Mouse (Mus musculus) heart, postnatal 36 days (tissue): Measurements from ENCODE around the gene Ppfibp1. TPM values are rescaled to one million over a fixed set of nuclear protein-coding genes. Genes with fewer than 3 reads are reported as not detected.

ENCODE experiments used
- DNase-seq, 2 experiments: peaks; one replicate each; pipeline ENCODE4 v3.0.0; 2021 to 2022
- intact Hi-C: fragments of 180-260 bp; cut with DNase I; formaldehyde crosslinking; loops from one replicate; pipeline ENCODE4 v1.15.1; 2025
- total RNA-seq, 2 experiments: library from RNA; stranded (reverse); gene quantifications; 2 replicates each; pipeline ENCODE4 v1.2.3; 2021

The Ppfibp1 gene
- total RNA-seq, 2 experiments from 2014 or later, result 111 to 115 TPM

- intact Hi-C loops, result no loop called here
- no peak for DNase-seq
Observed at GRCm38 (mm10) chr6:146979953-146980352, 91.7 kb downstream of the Ppfibp1 start.

DNA sequence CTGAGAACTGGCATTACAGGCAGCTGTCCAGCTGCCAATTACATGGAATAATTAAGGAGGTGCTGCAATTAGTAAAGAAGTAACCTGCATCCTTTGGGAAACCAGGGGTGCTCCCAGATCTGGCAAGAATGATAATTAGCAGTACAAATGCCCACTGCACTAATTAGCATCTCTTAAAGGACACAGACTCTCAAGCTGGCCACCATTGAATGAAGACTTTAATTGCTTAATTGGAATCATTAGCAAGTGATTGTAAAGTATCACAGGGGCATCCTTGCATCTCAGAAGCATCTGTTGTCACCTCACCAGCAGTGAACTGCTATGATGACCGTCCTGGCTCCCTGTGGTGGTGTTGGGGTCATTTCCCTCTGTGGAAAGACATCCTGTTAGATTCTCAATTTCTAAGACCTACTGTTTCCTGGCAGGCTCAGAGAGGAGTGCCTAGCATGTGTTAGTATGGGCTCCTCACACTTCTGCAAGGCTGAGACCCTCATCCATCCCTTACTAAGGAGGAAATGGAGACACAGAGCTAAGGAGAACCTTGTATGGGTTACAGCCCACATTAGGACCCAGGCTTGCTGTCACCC is 93.1 kb downstream of the Ppfibp1 start:
- DNase-seq, result no peak
- intact Hi-C loops, result no loop called here

GRCm38 (mm10) chr6:146984569-146984968 is 96.3 kb downstream of the Ppfibp1 start:
- intact Hi-C loops, result no loop called here
- DNase-seq, result no peak

DNA sequence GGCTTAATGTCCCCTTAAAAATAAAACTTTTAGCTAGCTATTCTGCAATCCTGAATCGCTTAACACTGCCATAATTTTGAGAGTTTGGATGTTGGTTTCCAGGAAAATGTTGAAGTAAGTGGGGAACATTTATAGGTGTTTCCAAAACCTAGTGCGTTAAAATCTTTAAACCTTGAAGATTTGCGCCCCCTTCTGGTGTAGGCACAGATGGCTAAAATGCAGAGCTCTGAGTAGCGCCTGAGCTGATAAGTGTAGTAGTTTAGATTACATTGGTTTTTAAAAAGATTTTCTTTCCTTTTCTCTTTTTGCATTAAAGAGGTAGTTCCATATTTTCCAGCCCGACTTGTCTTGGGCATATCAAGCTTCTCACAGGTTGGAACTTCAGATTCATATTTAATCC is 105.9 kb downstream of the Ppfibp1 start:
- DNase-seq, result peak; percentile 69 to 73
- intact Hi-C loops, result loop anchor here (1.0 to 2.0 kb wide), 3 partner anchors 29 to 169 kb away; no protein-coding TSS in a partner anchor

- intact Hi-C loops, result loop anchor here (2.0 kb wide), 2 partner anchors 31 to 171 kb away; no protein-coding TSS in a partner anchor
- no peak for DNase-seq
Observed at GRCm38 (mm10) chr6:146995391-146995790, 107.1 kb downstream of the Ppfibp1 start.

DNA sequence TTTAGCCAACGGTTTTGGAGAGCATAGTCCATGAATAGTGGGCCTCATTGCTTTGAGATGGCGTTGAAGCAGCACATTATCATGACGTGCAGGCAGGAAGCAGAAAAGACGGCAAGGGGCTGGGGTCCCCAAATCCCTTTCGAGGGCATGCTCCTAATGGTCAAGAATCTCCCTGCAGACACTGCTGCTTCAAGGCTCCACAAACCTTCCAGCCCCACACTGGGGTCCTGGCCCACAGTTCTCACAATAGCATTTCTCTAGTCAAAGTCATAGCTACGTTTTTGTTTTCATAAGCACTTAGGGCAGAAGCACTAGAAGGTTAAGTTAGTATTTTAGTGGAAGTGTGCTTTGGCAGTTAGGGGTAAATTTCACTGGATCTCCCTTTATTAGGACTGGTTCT is 107.6 kb downstream of the Ppfibp1 start:
- intact Hi-C loops, result loop anchor here (2.0 kb wide), 2 partner anchors 31 to 171 kb away; no protein-coding TSS in a partner anchor
- no peak for DNase-seq

- DNase-seq, result no peak
- intact Hi-C loops, result no loop called here
Observed at GRCm38 (mm10) chr6:146997006-146997405, 108.7 kb downstream of the Ppfibp1 start.

GRCm38 (mm10) chr6:146998710-146999109 is 110.4 kb downstream of the Ppfibp1 start:
- DNase-seq, result no peak
- intact Hi-C loops, result no loop called here

DNA sequence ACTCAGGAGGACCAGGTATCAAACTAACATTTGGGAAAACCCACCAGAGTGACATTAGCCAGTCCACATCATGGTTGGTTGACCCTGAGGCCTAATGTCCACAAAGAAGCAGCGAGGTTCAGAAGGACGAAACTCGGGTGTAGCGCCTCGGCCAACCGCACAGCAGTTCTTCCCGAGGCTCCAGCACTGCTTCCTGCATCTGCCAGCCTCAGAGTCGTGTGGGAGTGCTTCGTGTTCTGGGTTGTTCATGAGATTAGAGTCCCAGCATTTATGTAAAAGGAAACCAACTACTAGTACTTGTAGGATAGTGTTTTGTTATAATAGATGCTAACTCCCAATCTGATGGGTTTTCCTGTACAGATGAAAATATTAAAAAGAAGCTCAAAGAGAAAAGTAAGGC is 111.0 kb downstream of the Ppfibp1 start:
- DNase-seq, result no peak
- intact Hi-C loops, result no loop called here

DNA sequence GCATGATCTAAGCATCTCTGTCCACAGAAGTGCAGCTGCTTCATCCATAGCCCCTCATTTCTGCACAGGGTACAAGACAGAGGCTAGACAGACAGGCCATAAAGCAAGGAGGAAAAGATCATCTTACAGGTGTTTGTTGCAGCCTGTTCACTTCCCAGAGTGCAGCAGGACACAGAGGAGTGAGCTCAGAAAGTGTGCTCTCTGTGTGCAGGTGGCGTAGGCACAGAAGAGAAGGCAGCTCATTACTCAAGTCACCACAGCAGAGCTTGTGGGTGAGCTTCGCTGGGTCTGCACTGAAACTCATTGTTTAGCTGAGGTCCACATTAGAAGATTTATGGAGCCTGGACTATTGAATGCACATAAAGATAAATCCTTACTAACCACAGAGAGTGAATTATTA is 111.5 kb downstream of the Ppfibp1 start:
- DNase-seq, result no peak
- intact Hi-C loops, result loop anchor here (10.0 kb wide), 1 partner anchor 815 kb away; no protein-coding TSS in a partner anchor

GRCm38 (mm10) chr6:147008148-147008547 is 119.9 kb downstream of the Ppfibp1 start:
- intact Hi-C loops, result loop anchor here (2.0 to 10.0 kb wide), 4 partner anchors 85 to 944 kb away; no protein-coding TSS in a partner anchor
- peak; percentile 33 to 68 for DNase-seq

GRCm38 (mm10) chr6:147010358-147010757 is 122.1 kb downstream of the Ppfibp1 start:
- no peak for DNase-seq
- intact Hi-C loops, result no loop called here

- peak in 1 of 2 experiments; percentile 18 for DNase-seq
- intact Hi-C loops, result no loop called here
Observed at GRCm38 (mm10) chr6:147010811-147011520, 122.7 kb downstream of the Ppfibp1 start.

GRCm38 (mm10) chr6:147011555-147011954 is 123.3 kb downstream of the Ppfibp1 start:
- intact Hi-C loops, result no loop called here
- no peak for DNase-seq

- DNase-seq, result no peak
- intact Hi-C loops, result no loop called here
Observed at GRCm38 (mm10) chr6:147011977-147012376, 123.7 kb downstream of the Ppfibp1 start.

DNA sequence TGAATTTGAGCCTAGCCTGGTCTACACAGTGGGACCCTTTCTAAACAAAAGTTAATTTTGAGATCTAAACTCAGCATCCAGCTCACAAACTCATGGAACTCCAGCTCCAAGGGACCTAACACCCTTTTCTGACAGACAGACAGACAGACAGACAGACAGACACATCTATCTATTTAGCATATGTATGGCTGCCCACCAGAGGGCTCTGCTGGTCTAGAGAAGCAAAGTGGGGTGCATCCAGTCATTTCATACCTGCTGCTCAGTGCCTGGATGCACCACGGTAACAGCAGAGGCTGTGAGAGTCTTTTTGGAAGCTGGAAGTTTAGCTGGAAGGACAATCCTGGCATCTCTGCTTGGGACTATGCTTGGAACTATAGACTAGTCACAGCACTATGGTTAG is 125.3 kb downstream of the Ppfibp1 start:
- DNase-seq, result no peak
- intact Hi-C loops, result no loop called here

GRCm38 (mm10) chr6:147017906-147018305 is 129.6 kb downstream of the Ppfibp1 start:
- no peak for DNase-seq
- intact Hi-C loops, result no loop called here

DNA sequence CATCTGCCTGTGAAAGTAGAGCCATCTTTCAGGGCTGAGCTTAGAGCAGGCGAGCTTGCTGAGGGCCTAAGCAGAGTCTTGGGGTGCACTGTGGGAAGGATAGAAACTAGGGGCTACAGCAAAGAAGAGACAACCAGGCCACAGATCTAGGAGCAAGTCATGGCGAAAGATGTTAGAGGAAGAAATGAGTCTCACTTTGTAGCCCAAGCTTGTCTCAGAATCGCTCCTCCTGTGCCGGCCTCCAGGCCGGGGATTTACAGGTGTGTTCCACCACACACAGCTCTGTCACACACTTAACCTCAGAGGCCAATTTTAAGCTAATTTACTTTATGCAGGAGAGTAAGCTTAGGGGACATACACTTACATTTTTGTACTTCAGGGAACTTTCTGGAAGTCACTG is 130.1 kb downstream of the Ppfibp1 start:
- no peak for DNase-seq

DNA sequence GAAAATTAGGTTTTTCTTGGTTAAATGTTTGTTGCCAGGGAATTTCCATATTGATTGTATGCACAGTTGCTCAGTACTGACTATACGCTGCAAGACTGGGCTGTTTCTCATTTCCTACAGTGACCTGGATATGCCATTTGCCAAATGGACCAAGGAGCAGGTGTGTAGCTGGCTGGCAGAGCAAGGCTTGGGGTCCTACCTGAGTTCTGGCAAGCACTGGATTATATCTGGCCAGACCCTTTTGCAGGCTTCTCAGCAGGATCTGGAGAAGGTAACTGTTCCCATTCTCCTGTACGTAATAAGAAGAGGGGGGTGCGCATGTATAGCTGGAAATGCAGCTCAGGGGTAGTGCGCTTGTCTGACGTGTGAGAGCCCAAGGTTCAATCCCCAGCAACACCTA is 132.9 kb downstream of the Ppfibp1 start:
- DNase-seq, result no peak
- intact Hi-C loops, result no loop called here

More for the DNA sequence above, 130.1 kb downstream of the Ppfibp1 start:
- intact Hi-C loops, result no loop called here

GRCm38 (mm10) chr6:147022375-147023132 is 134.3 kb downstream of the Ppfibp1 start:
- DNase-seq, result peak in 1 of 2 experiments; percentile 46
- intact Hi-C loops, result no loop called here

DNA sequence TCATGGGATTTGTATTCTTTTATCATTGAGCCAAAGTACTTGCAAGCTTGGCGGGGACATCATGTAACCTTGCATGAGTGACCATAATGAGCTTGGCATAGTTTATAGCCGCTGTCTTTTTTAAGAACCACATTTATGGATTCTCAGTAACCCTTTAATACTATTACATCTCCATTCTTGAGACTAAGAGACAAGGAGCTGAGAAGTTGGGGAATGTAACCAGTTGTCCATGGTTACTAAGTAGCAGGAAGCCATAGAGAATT is 134.8 kb downstream of the Ppfibp1 start:
- no peak for DNase-seq
- intact Hi-C loops, result no loop called here

DNA sequence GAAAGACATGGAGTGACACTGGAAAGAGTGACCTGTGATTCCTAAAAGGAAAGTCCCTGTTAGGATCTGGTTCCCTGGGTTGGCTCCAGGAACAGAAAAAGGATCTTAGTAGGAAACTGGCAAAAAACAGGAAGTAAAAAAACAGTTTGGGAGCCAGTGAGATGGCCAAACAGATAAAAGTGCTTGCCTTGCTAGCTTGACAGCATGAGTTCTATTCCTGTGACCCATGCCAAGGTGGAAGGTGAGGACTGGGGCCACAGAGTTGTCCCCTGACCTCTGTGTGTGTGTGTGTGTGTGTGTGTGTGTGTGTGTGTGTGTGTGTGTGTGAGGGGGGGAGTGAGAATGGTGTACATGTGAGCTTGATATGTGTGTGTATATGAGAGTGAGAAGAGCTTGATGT is 135.3 kb downstream of the Ppfibp1 start:
- intact Hi-C loops, result no loop called here
- no peak for DNase-seq
